Mouse (Mus musculus): Measurements from ENCODE around the gene Gm4871.
"Not testable (repeated sequence)": the region's sequence is repeated elsewhere in the genome, so short reads cannot be mapped to it uniquely, and the experiment has no call there.

Gm4871 gene

GRCm38 (mm10) chr5:145032391-145032790 lies at the start of gene Gm4871:
TSS of gene Gm4871 (minus strand) at chr5:145032754.
- DNase-seq (ENCODE audit: low spot score): not testable (repeated sequence)

DNA sequence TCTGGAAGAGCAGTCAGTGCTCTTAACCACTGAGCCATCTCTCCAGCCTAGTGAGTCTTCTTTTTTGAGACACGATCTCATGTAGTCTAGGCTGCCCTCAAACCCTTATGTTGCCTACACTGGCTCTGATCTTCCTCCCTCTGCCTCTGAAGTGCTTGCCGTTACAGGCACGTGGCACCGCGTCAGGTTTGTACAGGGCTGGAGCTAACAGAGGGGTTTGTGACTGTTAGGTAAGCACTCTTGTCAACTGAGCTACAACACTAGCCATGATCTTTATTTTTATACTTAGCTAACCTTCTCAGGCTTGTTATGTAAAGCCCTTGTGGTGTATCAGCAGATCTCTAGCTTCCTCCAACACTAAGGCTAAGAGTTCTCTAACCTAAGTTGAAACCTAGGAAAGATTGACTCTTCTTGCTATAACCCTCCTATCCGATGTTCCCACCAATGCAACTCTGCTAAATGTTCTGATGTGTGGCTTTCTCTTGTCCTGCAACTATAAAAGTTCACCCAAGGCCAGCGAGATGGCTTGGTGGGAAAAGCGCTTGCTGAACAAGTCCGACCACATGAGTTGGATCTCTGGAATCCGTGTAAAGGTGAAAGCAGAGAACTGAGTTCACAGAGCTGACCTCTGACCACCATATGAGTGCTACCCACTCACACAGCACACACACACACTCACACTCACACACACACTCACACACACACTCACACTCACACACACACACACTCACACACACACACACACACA lies 49.5 kb upstream of the Gm4871 start:
- DNase-seq (ENCODE audit: low spot score): no peak

- no peak for DNase-seq (ENCODE audit: low spot score)
These were observed 42.5 kb upstream of the Gm4871 start for GRCm38 (mm10) chr5:145075081-145075480.

DNA sequence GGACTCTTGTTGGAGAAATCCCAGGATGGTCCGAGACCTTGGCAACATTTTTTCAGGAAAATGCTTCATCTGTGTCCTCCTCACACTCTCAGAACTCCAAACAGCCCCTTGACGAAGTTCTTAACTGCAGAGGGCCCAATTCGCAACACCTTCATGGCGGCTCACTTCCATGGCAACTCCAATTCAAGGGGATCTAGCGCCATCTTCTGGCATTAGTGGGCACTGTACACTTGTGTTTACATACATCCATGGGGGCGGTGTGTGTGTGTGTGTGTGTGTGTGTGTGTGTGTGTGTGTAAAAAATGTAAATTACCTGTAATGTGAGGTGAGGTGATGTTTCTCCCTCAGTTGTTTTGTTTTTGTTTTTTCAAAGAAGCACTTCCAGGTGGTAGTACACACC lies 38.8 kb upstream of the Gm4871 start:
- DNase-seq (ENCODE audit: low spot score): peak; percentile 60

- peak; percentile 93 for DNase-seq (ENCODE audit: low spot score)
These were observed 37.2 kb upstream of the Gm4871 start for GRCm38 (mm10) chr5:145069707-145070106.

DNA sequence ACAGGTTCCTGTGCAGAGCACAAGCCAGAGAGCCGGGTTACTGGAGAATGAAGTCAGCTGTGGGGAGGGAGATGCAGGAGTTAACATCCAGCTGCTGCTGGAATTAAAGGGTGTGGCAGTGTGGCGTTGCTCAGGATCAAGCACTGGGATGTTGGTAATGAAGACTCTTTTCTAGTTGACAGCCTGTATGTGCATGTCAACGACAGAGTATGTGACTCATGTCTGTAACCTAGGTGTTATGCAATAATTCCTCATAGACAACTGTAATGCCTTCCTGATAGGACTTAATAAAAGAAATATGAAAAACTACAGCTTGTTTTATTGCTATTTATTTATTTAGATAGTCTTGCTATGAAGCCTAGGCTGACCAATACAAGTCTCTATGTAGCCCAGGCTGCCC lies 36.3 kb upstream of the Gm4871 start:
- DNase-seq (ENCODE audit: low spot score): no peak

GRCm38 (mm10) chr5:145064765-145065340 lies 32.3 kb upstream of the Gm4871 start:
- no peak for DNase-seq (ENCODE audit: low spot score)

- DNase-seq (ENCODE audit: low spot score): no peak
These were observed 27.0 kb upstream of the Gm4871 start for GRCm38 (mm10) chr5:145059524-145059923.

GRCm38 (mm10) chr5:145058722-145059121 lies 26.2 kb upstream of the Gm4871 start:
- no peak for DNase-seq (ENCODE audit: low spot score)

DNA sequence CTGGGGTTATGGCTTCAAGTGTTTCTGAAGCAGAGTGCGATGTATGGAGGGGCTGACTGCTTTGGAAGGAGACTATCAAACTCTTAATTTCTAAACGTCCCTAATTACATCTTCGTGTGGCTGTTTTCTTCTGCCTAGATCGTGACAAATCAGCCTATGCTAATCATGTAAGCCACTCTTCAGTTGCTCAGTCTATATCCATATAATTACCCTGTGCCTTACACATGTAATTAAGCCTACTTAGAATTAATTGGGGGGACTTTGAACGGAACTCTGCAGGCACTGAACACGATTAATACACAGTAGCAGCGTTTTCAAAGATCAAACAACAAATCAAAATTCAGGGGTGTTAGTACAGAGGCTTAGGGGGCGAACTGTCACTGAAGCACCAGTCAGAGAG lies 25.4 kb upstream of the Gm4871 start:
- DNase-seq (ENCODE audit: low spot score): no peak

GRCm38 (mm10) chr5:145054187-145054586 lies 21.6 kb upstream of the Gm4871 start:
- not testable (repeated sequence) for DNase-seq (ENCODE audit: low spot score)

GRCm38 (mm10) chr5:145042690-145043089 lies 10.1 kb upstream of the Gm4871 start, which contains the start of gene 1700018F24Rik:
TSS of gene 1700018F24Rik (plus strand) at chr5:145042990.
- not testable (repeated sequence) for DNase-seq (ENCODE audit: low spot score)

GRCm38 (mm10) chr5:145041628-145042027 lies 9.1 kb upstream of the Gm4871 start:
- peak; percentile 52 for DNase-seq (ENCODE audit: low spot score)

- not testable (repeated sequence) for DNase-seq (ENCODE audit: low spot score)
These were observed 2.1 kb downstream of the Gm4871 start for GRCm38 (mm10) chr5:145030476-145030875.

DNA sequence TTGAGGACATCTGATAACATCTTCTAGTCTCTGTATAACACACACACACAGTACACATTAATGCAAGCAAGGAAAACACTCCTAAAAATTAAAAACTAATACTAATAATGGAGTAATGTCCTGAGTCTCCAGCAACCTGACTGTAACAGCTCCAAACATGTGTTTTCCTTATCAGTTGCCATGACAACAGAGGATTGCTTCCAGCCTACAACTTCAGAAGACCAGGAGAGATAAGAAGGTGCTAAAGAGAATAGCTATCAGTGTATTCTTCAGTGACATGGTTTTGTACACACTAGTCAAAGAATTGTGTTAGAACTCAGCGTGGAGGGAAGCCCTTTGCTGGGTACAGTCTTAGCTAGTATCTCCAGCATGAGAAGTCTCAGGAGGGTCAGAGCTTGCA lies 11.8 kb downstream of the Gm4871 start:
- not testable (repeated sequence) for DNase-seq (ENCODE audit: low spot score)

GRCm38 (mm10) chr5:145020254-145020653 lies 12.3 kb downstream of the Gm4871 start:
- DNase-seq (ENCODE audit: low spot score): not testable (repeated sequence)

- not testable (repeated sequence) for DNase-seq (ENCODE audit: low spot score)
These were observed 15.8 kb downstream of the Gm4871 start for GRCm38 (mm10) chr5:145016761-145017160.

GRCm38 (mm10) chr5:145014278-145014677 lies 18.3 kb downstream of the Gm4871 start:
- DNase-seq (ENCODE audit: low spot score): no peak

GRCm38 (mm10) chr5:145008878-145009659 lies 23.5 kb downstream of the Gm4871 start:
- no peak for DNase-seq (ENCODE audit: low spot score)

DNA sequence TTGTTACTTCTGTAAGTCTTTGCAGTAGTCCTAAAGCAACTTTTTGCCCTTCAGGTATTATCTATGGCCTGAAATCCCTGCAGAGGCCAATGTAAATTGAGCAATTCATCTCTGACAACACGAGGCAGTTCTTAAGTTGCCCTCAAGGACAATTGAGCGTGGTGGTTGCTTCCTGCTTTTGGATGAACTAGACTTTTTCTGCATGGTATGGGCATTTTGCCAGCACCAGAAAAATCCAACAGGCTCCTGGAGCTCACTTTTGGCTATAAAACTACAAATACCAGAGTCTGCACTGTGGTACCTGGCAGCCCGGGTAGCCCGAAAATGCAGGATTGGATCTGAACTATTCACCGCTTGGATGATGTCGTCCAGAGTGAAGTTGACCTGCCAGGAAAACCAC lies 27.0 kb downstream of the Gm4871 start:
- DNase-seq (ENCODE audit: low spot score): no peak

DNA sequence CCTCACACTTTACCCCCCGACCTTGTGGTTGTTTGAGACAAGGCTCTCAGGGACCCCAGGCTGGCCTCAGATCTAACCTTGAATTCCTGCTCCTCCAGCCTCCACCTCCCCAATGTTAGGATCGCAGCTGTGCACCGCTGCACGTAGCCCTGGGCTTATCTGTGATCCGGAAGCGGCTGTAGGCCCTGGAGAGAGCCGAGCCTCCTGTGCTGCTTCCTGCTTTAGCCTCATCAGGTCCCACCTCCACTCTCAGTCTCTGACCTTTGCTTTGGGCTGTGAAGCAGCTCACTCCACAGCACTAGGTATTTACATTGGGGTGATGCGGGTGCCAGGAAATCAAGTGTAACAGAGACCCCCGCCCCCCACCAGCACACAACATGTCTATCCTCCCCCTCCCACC lies 28.1 kb downstream of the Gm4871 start:
- no peak for DNase-seq (ENCODE audit: low spot score)

DNA sequence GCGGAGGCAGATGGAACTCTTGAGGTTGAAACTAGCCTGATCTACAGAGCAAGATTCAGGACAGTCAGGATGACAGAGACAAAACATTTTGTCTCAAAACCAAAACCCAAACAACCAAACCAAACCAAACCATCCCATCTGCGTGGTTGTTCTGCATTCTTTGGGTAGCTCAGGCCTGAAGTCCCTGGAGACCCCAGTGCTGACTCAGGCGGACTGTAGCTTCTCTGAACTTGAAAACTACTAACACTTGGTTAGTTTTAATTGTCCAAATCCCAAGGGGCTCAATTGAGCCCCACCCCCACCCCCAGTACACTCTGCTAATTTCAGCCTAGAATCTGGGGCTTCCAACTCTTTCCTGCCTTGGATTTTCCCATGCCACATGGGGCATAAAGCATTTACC lies 29.2 kb downstream of the Gm4871 start:
- DNase-seq (ENCODE audit: low spot score): no peak

- peak; percentile 52 for DNase-seq (ENCODE audit: low spot score)
These were observed 34.1 kb downstream of the Gm4871 start for GRCm38 (mm10) chr5:144998491-144998890.
